Mouse (Mus musculus) limb, embryonic 15.5 days (tissue): Measurements from ENCODE around the gene Ggt6. TPM values are rescaled to one million over a fixed set of nuclear protein-coding genes. Genes with fewer than 3 reads are reported as not detected.

Source experiments
- ATAC-seq: fragments of 200-750 bp; cut with Nextera tagmentation; 2 replicates; pipeline ENCODE4 v1.8.0; 2017; ENCODE audit warnings: low read depth, moderate TSS enrichment; ENCODE audit not compliant: insufficient number of reproducible peaks, low FRiP score, low TSS enrichment
- H3K27ac ChIP-seq: fragments of 300-500 bp; sonication (generic); 2 replicates; pipeline ENCODE4 v1.5.1; 2015; ENCODE audit warnings: moderate library complexity, mild to moderate bottlenecking, inconsistent platforms
- H3K27me3 ChIP-seq: fragments of 300-500 bp; sonication (generic); 2 replicates; pipeline ENCODE4 v1.6.1; 2015; ENCODE audit warnings: inconsistent platforms
- H3K36me3 ChIP-seq: fragments of 300-500 bp; sonication (generic); 2 replicates; pipeline ENCODE4 v1.6.1; 2015; ENCODE audit warnings: inconsistent platforms
- H3K4me1 ChIP-seq: fragments of 300-500 bp; sonication (generic); 2 replicates; pipeline ENCODE4 v1.6.1; 2015; ENCODE audit warnings: inconsistent platforms
- H3K4me2 ChIP-seq: fragments of 300-500 bp; sonication (generic); 2 replicates; pipeline ENCODE4 v1.6.1; 2015; ENCODE audit warnings: mild to moderate bottlenecking, inconsistent platforms
- H3K4me3 ChIP-seq: fragments of 300-500 bp; sonication (generic); 2 replicates; pipeline ENCODE4 v1.5.1; 2015; ENCODE audit warnings: mild to moderate bottlenecking, inconsistent platforms
- H3K9ac ChIP-seq: fragments of 300-500 bp; sonication (generic); 2 replicates; pipeline ENCODE4 v1.6.1; 2015; ENCODE audit warnings: inconsistent platforms
- H3K9me3 ChIP-seq: fragments of 300-500 bp; sonication (generic); 2 replicates; pipeline ENCODE4 v1.6.1; 2016; ENCODE audit warnings: inconsistent platforms
- WGBS: fragments of 180-500 bp; shearing (Covaris S2); methylation state at CpG from one replicate; pipeline ENCODE4 v1.1.7; 2015; 5-methylcytosine and 5-hydroxymethylcytosine counted together
- polyA plus RNA-seq: library from polyadenylated mRNA; unstranded; fragments of >200 nt; fragmentation: Nextera tagmentation; extraction: Ambion mirVana; gene quantifications from 2 replicates; pipeline ENCODE4 v1.2.1, GENCODE M21; 2015

Ggt6 gene
- polyA plus RNA-seq, result 10.4 and 11.5 TPM in 2 replicates

DNA sequence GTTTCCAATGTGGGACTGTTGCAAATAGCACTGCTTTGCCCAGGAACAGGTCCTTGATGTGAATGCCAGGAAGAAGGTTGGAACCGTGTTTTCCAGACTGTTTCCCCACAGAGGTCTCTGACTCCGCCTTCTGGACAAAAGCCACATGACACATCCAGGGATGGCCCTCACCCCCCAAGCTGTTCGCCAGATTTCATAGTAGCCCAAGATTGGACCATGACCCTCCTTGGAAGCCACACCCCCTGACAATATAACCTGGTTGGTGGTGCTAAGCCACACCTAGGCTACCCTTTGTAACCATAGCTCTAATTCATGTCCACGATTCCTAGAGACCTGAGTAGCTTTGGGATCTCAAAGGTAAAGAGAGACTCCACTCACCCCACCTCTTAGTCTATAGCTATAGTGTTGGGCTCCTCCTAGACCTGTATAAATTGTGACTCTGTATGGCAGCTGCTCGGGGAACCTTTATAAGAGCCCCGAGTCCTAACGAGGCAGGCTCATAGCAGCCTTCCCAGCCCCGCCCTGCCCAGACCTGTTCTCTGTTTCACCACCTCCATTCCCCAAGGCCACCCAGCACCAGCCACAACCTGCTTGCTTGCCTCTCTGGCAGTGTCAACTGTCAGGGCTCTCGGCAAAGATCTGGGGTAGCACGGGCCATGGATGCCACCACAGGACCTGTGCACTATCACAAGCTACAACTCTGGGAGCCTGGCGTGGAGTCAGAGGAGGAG lies at the start of gene Ggt6:
Gene Ggt6, plus strand, starts transcription at position 564 of the 731 bp plus-strand sequence.
- peaks cover 19% of the 10 kb centered on the region for H3K4me1 ChIP-seq
- no peaks in the 10 kb centered on the region for H3K27me3 ChIP-seq
- 0 out of 2 replicates have a peak within 1 kb of the TSS, but pooled peaks have one; percentile 4 for H3K4me3 ChIP-seq
- 44% methylated on average over 11 of the region's 11 CpGs for WGBS
- peak within 1 kb of the TSS; percentile 65 for H3K27ac ChIP-seq
- no peak within 1 kb of the TSS for H3K9ac ChIP-seq
- no peaks in the 10 kb centered on the region for H3K36me3 ChIP-seq
- H3K9me3 ChIP-seq, result no peaks in the 10 kb centered on the region
- 0 out of 2 replicates have a peak within 1 kb of the TSS, but pooled peaks have one; percentile 12 for H3K4me2 ChIP-seq
- no peak for ATAC-seq

DNA sequence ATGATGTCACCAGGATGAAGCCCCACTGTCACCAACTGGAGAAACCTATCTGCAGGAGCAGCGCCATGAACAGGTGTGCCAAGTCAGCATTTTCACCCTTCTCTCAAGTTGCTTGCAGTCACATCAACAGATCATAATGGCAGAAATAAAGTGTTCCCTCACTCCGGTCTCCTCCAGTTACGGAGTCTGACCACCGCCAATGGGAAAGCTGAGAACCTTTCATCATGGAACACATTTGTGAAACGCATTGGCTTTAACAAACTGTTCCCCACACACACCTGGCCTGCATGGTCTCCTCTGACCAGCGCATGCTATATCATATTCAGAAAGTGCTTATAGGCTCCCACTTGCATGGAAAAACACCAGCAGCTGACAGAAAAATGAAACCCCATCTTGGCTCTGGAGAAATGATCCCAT lies 47.2 kb upstream of the Ggt6 start:
- no peak for ATAC-seq
- Histone ChIP-seq H3K4me2 (no peak overlapping the region), H3K27ac (no peak overlapping the region), H3K27me3 (no peaks in the 10 kb centered on the region), H3K9me3 (no peaks in the 10 kb centered on the region), H3K36me3 (no peaks in the 10 kb centered on the region; the same call in 1 of the 2 replicates), H3K9ac (no peak overlapping the region), H3K4me3 (no peak overlapping the region), H3K4me1 (peaks cover 10% of the 10 kb centered on the region; the same call in 1 of the 2 replicates)
- 63% methylated on average over 6 of the region's 6 CpGs for WGBS

DNA sequence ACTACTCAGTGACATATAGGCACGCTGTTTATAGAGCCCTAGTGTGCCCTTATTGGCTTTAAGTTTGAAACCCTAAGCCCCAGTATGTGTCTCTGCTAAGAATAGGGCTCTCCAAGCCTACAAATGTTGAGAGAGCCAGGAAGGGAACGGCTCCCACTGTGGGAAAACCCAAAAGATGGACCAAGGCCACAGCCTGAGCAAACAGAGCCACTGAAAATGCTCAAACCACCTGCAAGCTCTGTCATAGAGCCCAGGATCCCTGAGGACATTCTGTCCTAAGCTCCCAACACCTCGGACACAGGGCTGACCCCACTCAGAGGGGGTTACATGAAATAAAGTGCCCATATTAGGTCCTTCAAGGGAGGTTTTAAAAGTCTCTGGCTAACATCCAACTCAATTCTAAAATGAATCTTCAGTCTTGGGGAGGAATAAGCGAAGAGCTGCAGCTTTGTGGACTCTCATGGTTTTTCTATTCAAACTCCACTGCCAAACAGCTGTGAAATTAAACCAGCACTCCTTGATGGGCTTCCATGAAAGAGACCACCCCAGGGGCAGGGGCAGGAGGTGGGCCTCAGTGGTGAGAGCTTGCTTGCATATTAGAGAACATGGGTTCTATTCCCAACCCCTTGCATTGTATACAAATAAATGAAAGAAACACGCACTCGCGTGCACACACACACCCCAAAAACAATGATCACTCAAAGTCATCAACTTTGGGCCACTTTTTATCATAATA lies 45.8 kb upstream of the Ggt6 start:
- no peak overlapping the region for H3K4me2 ChIP-seq

DNA sequence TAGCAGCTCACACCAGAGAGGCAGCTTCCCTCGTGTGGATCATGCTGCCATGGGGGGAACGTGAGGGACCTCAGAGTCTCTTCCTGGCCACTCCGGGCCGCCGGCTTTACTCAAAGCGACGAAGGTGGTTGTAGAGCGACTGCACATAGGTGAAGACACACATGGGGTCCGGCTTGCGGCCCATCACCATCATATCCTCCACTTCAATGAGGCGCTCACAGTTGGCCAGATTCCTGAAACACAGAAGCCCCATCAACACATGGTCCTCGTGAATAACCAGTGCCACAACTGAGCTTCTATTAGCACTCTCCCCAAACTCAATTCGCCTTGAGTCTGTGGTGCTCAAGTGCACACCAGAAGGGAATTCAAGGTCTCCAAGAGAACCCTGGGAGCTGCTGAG lies 44.1 kb upstream of the Ggt6 start:
- Histone ChIP-seq H3K4me1 (peaks cover 24% of the 10 kb centered on the region), H3K9ac (no peak overlapping the region), H3K27me3 (no peaks in the 10 kb centered on the region), H3K36me3 (no peaks in the 10 kb centered on the region; the same call in 1 of the 2 replicates), H3K9me3 (no peaks in the 10 kb centered on the region), H3K4me2 (no peak overlapping the region), H3K27ac (no peak overlapping the region), H3K4me3 (no peak overlapping the region)
- ATAC-seq, result no peak
- WGBS, result 90% methylated on average over 13 of the region's 13 CpGs

More for the DNA sequence above, 45.8 kb upstream of the Ggt6 start:
- Histone ChIP-seq H3K27ac (peak overlapping the region; percentile 63), H3K4me3 (no peak overlapping the region), H3K9ac (no peak overlapping the region), H3K36me3 (no peaks in the 10 kb centered on the region; the same call in 1 of the 2 replicates), H3K4me1 (peaks cover 16% of the 10 kb centered on the region), H3K27me3 (no peaks in the 10 kb centered on the region), H3K9me3 (no peaks in the 10 kb centered on the region)
- WGBS, result 71% methylated on average over 7 of the region's 7 CpGs
- ATAC-seq, result no peak

DNA sequence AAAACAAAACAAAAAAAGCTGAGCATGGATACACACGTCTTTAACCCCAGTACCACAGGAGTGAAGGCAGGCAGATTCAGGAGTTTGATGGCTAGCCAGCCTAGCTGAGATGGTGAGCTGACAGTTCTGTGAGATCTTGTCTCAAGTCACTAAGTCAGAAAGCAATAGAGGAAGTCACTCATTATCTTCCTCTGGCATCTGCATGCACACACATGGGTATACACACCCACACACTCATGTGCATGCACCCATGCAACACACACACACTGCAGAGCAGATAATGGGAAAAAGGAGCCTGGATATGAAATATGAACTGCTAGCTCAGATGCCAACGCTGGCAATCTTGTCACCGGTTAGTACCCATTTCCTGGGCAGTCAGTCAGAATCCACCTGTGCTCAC lies 42.1 kb upstream of the Ggt6 start:
- Histone ChIP-seq H3K4me3 (no peak overlapping the region), H3K27ac (no peak overlapping the region), H3K9me3 (no peaks in the 10 kb centered on the region), H3K9ac (no peak overlapping the region), H3K27me3 (no peaks in the 10 kb centered on the region), H3K4me2 (no peak overlapping the region), H3K36me3 (no peaks in the 10 kb centered on the region; the same call in 1 of the 2 replicates), H3K4me1 (peaks cover 42% of the 10 kb centered on the region)
- ATAC-seq, result no peak
- 59% methylated on average over 3 of the region's 3 CpGs for WGBS

DNA sequence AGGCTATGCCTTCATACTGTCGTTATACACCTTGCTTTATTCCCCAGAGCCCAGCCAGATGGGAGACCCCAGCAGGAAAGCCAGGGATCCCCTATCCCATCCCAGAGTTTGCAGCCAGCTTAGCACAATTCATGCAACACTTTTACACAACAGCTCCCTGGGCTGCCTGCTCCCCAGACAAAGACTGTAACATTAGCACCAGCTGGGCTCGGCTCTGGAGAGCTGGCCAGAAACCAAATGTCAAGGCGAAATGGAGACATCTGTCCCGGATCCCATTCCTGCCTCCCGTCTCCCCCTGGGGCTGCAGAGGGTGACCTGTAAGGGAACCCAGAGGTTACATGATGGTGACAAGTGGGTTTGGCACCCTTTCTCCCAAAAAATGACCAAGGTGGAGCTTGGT lies 41.7 kb upstream of the Ggt6 start:
- ATAC-seq, result no peak
- Histone ChIP-seq H3K4me2 (no peak overlapping the region), H3K27ac (no peak overlapping the region), H3K9me3 (no peaks in the 10 kb centered on the region), H3K4me1 (peaks cover 42% of the 10 kb centered on the region), H3K9ac (no peak overlapping the region), H3K27me3 (no peaks in the 10 kb centered on the region), H3K4me3 (no peak overlapping the region), H3K36me3 (no peaks in the 10 kb centered on the region; the same call in 1 of the 2 replicates)
- WGBS, result 33% methylated on average over 5 of the region's 5 CpGs

DNA sequence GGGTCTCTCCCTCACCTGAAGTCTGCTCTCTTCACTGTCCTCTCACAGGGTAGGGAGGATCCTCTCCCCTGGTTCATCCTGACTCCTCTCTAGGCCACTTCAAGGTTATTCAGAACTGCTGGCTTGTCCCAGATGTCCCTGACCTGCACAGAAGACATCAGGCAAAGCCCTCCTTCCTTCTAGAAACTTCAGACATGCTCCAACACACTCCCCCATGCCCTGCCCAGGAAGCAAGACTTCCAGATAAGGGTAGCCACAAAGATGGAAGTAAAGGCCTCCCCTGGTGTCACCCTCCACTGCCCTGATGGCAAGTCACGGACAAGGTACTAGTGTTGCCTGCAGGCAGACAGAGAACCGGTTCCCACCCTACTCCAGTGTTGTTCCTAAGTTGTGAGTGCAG lies 40.6 kb upstream of the Ggt6 start:
- WGBS, result 74% methylated on average over 2 of the region's 2 CpGs
- H3K9me3 ChIP-seq, result no peaks in the 10 kb centered on the region
- H3K27me3 ChIP-seq, result no peaks in the 10 kb centered on the region
- no peak overlapping the region for H3K27ac ChIP-seq
- no peak for ATAC-seq
- no peak overlapping the region for H3K9ac ChIP-seq
- H3K4me3 ChIP-seq, result no peak overlapping the region
- H3K4me1 ChIP-seq, result peaks cover 36% of the 10 kb centered on the region
- H3K36me3 ChIP-seq, result no peaks in the 10 kb centered on the region; the same call in 1 of the 2 replicates
- no peak overlapping the region for H3K4me2 ChIP-seq

DNA sequence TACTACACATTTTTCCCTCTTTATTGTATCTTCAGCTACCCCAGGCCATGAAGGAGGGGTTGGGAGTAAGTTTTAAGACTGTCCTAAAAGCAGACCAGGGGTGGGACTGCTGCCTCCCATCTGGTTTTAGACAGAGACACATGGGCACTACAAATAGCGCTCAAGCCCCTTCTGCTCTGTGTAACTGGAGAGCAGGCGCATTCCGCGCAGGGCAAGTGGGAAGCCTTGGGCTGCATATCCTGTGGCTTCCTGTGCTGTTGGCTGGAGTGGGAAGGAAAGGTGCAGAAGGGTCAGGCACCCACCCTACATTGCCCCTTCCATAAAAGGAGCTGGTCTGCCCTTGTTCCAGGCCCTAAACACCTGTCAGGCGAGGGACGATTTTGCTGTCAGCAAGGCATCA lies 39.7 kb upstream of the Ggt6 start:
- ATAC-seq, result peak; percentile 42; the same call in 1 of the 2 replicates
- peaks cover 34% of the 10 kb centered on the region for H3K4me1 ChIP-seq
- H3K36me3 ChIP-seq, result no peaks in the 10 kb centered on the region; the same call in 1 of the 2 replicates
- H3K4me2 ChIP-seq, result no peak overlapping the region
- H3K27me3 ChIP-seq, result no peaks in the 10 kb centered on the region
- H3K4me3 ChIP-seq, result no peak overlapping the region
- H3K9ac ChIP-seq, result no peak overlapping the region
- no peaks in the 10 kb centered on the region for H3K9me3 ChIP-seq
- H3K27ac ChIP-seq, result 0 out of 2 replicates have a peak overlapping the region, but pooled peaks have one; percentile 54
- WGBS, result 46% methylated on average over 6 of the region's 6 CpGs

DNA sequence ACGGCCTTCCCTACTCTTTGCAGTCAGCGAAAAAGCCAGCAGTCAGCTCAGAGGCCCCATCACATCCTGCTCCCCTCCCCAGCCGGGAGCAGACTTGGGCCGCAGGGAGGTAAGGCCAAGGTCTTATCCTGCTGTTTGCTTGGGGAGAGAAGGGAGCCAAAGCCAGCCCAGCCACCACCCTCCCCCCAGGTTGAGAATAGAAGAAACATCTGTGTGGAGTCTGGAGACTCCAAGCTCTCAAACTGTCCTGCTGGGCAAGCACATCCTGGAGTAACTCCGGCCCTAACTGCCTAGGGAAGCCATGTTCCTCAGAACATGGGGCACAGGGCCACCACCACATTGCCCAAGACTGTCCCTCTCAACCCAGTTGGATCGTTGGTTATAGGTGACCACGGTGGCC lies 38.7 kb upstream of the Ggt6 start:
- Histone ChIP-seq H3K9me3 (no peaks in the 10 kb centered on the region), H3K27ac (peak overlapping the region; percentile 54; the same call in 1 of the 2 replicates), H3K4me3 (no peak overlapping the region), H3K4me2 (no peak overlapping the region), H3K4me1 (peaks cover 34% of the 10 kb centered on the region), H3K36me3 (no peaks in the 10 kb centered on the region), H3K9ac (no peak overlapping the region), H3K27me3 (no peaks in the 10 kb centered on the region)
- ATAC-seq, result no peak
- WGBS, result 56% methylated on average over 7 of the region's 7 CpGs

DNA sequence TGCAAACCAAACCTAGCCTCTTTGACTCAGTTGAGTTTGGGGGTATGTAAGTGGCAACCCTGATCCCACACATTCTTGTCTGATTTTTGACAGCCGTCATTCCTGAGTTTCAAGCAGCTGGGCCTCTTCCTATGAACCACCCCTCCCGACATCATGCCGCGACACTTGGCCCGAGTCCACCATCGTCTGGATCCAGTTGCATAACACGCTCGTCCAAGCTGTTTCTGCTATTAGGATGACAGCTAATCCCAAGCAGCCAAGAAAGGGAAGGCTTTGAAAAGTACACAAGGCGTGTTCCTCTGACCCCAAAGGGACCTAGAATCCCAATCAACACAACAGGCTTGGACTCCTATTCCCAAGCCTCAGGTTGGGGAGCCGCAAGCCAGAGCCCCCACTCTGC lies 38.3 kb upstream of the Ggt6 start:
- whole genome bisulfite sequencing, result 34% methylated on average over 10 of the region's 10 CpGs
- ATAC-seq, result no peak
- Histone ChIP-seq H3K4me1 (peaks cover 34% of the 10 kb centered on the region), H3K9ac (no peak overlapping the region), H3K4me3 (no peak overlapping the region), H3K36me3 (no peaks in the 10 kb centered on the region), H3K9me3 (no peaks in the 10 kb centered on the region), H3K27ac (peak overlapping the region; percentile 54; the same call in 1 of the 2 replicates), H3K27me3 (no peaks in the 10 kb centered on the region), H3K4me2 (no peak overlapping the region)

DNA sequence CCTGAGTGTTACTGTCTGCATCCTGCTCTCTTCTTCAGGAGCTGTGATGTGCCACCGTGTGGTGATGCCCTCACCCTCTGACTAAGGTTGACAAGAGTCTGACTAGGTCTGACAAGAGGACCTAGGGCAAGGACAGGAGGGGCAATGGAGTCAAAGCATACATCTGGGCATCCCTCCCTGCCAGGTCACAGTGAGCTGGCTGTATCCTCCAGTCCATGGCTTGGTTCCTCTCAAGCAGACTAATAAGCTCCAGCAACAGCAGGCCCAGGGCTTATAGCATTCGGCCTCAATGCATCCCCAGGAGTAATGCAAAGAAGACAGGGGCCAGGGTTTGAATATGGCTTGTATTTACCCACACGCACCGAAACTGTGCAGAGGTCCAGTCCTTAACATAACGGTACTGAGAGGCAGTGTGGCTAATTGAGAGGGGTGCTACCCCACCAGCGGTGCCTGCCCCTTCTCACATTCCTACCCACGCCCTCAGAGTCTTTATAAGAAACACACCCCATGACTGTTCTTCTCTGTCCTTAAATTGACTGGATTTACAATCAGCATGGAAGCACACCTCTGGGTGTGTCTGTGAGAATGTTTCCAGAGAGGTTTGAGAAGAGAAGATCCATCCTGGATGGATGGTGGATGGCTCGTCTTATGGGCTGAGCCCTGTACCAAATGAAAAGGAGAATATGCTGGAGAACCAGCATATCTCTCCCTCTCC lies 37.4 kb upstream of the Ggt6 start:
- Histone ChIP-seq H3K36me3 (no peaks in the 10 kb centered on the region), H3K4me2 (no peak overlapping the region), H3K9ac (no peak overlapping the region), H3K4me1 (peaks cover 34% of the 10 kb centered on the region), H3K27me3 (no peaks in the 10 kb centered on the region), H3K27ac (peak overlapping the region; percentile 43; the same call in 1 of the 2 replicates), H3K4me3 (no peak overlapping the region), H3K9me3 (no peaks in the 10 kb centered on the region)
- WGBS, result 60% methylated on average over 8 of the region's 8 CpGs
- no peak for ATAC-seq
